Mouse (Mus musculus) testis, postnatal 10 days (tissue): ENCODE results near the gene Zfp777.

Source experiments
- DNase-seq: peaks from one replicate; pipeline ENCODE4 v3.0.0; 2021; ENCODE audit warnings: low spot score

Zfp777 gene

GRCm38 (mm10) chr6:48025905-48026660 lies 22.6 kb downstream of the Zfp777 start:
- no peak for DNase-seq

DNA sequence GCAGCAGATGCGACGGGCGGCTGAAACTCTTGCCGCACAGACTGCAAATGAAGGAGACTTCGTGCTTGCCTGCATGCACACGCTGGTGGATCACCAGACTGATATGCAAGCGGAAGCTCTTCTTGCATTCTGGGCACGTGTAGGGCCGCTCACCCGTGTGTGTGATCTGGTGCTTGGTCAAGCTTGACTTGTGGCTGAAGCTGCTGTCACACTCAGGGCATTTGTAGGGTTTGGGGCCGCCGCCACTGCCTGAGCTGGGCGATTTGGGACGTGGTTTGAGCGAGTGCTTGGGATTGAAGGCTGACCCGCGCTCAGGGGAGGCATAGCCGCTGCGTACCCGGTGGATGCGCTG lies 23.7 kb downstream of the Zfp777 start:
- DNase-seq: no peak

DNA sequence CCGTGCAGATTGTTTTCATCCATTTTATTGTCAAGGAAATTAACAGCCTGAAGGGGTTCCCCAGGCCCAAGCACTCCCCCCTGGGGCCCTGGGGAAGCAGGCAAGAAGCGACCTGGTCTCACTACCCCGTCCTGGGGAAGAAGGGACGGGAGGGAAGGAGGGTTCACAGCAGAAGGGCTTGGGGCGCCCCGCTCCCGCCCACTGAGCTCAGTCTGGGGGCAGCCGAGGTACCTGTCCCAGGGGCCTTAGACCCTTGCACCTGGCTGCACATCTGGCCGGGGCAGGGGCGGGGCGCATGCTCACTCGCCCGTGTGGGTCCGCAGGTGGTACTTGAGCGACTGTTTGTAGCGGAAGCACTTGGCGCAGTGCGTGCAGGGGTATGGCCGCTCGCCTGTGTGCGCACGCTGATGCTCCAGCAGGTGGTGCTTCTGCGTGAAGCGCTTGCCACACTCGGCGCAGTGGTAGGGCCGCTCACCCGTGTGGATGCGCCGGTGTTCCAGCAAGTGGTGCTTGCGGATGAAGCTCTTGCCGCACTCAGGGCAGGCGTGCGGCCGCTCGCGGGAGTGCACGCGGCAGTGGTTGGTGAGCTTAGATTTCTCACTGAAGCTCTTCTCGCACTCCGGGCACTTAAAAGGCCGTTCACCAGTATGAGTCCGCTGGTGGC lies 24.2 kb downstream of the Zfp777 start:
- peak; percentile 53 for DNase-seq

GRCm38 (mm10) chr6:48022672-48023071 lies 26.0 kb downstream of the Zfp777 start:
- no peak for DNase-seq

GRCm38 (mm10) chr6:48021678-48022077 lies 27.0 kb downstream of the Zfp777 start:
- DNase-seq: no peak

DNA sequence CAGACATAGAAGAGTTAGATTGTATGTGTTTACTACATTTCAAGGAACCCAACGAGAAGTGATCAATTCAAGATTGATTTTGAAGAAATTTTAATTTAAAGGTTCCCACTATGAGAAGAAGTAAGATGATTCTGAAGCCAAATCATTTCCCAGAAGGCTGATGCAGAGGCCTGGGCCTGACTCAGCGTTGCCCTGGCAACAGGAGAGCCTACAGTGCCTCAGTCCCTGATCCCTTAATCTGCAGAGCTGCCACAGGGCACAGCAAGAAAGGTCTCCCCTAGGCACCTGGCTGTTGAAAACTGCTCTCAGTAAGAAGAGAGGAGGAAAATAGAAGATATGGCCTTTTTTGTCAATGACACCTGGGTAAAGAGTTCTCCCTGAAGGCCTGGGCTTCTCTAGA lies 28.7 kb downstream of the Zfp777 start:
- DNase-seq: no peak

DNA sequence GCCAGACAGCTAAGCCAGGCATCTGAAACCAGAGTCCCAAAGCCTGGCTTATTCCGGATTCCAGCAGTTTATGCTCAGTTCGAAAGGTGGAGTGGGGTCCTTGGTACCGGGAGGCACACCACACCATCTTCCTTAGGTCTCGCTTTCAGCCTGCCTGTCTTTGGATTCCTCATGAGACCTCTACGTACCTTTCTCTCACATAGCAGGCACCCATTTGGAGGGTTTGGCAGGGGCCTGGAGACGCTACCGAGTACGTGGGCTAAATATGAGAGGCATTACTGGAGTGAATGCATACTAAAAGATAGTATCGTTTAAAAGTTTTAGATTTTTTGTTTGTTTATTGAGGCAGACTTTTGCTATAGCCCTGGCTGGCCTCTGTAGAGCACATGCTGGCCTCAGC lies 31.9 kb downstream of the Zfp777 start:
- no peak for DNase-seq

DNA sequence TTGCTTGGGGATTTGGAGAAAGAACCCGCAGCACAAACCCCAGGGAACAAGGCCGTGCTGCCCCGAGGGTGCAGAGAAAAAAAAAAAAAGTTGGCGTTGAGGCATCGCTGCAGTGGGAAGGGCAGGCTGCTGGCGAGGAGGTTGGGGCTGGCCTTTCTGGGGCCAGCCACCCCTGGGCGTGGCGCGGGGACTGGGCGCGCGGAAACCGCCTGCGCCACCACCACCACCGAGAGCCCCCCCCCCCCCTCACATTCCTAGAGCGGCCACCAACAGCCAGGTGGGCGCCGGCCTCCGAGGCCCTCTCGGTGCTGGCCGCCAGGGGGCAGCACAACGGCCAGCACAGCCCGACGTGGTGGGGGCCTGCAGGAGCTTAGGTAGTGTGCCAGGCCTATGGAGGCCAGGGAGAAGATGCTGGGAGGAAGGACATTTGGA lies 32.6 kb downstream of the Zfp777 start:
- peak; percentile 83 for DNase-seq

GRCm38 (mm10) chr6:48010727-48011126 lies 38.0 kb downstream of the Zfp777 start:
- DNase-seq: no peak

- no peak for DNase-seq
Measured at GRCm38 (mm10) chr6:47995661-47996060, 53.0 kb downstream of the Zfp777 start.

DNA sequence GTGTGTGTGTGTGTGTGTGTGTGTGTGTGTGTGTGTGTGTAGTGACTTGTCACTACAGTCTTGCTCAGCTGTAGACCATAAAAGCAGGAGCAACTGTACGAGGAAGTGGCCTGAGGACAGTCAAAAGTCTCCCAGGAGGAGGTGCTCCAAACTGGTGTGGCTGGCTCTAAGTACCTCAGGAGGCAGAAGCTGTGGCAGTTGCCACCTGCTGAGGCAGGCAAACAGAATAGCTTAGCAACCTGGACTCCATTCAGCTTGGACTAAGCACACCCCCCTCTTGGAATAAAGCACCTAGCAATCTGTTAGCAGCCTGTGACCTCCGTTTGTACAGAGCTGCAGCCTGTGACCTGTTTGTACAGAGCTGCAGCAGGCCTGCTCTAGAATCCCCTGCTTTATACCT lies 64.8 kb downstream of the Zfp777 start:
- DNase-seq: no peak

DNA sequence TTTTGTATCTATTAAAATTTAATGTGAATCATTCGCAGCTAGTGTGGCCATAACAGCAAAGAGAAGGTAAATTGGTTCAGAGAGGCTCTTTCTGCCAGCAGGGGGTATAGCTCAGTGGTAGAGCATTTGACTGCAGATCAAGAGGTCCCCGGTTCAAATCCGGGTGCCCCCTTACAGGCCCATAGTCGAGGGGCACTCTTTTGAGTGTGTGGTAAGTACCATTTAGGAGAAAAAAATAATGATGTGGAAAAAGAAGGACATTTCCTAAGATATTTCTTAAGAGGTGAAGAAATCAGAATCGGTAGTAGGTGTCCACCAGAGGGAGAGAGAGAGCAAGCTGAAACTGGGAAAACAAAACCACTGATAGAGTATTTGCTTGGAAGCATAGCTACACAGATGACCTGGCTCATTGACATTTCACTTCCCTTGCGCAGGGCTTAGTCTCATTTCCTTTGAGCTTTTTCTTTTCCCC lies 69.8 kb downstream of the Zfp777 start:
- DNase-seq: peak; percentile 85

GRCm38 (mm10) chr6:47974599-47974998 lies 74.1 kb downstream of the Zfp777 start:
- no peak for DNase-seq
